Mouse (Mus musculus) stomach, postnatal 0 days (tissue): ENCODE measurements at regions not wholly inside any gene's neighbourhood (a gene's known extent, or its start where the extent isn't known, plus 50 kb on each side); places are given as distances from the start of the nearest gene placed in this dataset.

Source experiments
- ATAC-seq: fragments of 200-750 bp; cut with Nextera tagmentation; 2 replicates; pipeline ENCODE4 v1.8.0; 2017; ENCODE audit not compliant: low FRiP score, low TSS enrichment
- DNase-seq: peaks from one replicate; pipeline ENCODE4 v3.0.0-alpha.2; 2016; ENCODE audit warnings: low spot score
- H3K27ac ChIP-seq: fragments of 300-500 bp; sonication (generic); replicated peaks from 2 replicates; pipeline ENCODE4 v1.5.1; 2014; ENCODE audit warnings: mild to moderate bottlenecking, control low read depth
- H3K27me3 ChIP-seq: fragments of 300-500 bp; sonication (generic); 2 replicates; pipeline ENCODE4 v1.6.1; 2014; ENCODE audit warnings: low read length; ENCODE audit not compliant: control insufficient read depth, insufficient read depth
- H3K36me3 ChIP-seq: fragments of 300-500 bp; sonication (generic); 2 replicates; pipeline ENCODE4 v1.6.1; 2014; ENCODE audit warnings: low read length, mixed read lengths; ENCODE audit not compliant: control insufficient read depth, insufficient read depth
- H3K4me1 ChIP-seq: fragments of 300-500 bp; sonication (generic); replicated peaks from 2 replicates; pipeline ENCODE4 v1.6.1; 2014; ENCODE audit warnings: antibody characterized with exemption; ENCODE audit not compliant: control insufficient read depth, insufficient read depth
- H3K4me2 ChIP-seq: fragments of 300-500 bp; sonication (generic); replicated peaks from 2 replicates; pipeline ENCODE4 v1.6.1; 2014; ENCODE audit warnings: low read depth, mild to moderate bottlenecking, control low read depth, moderate library complexity
- H3K4me3 ChIP-seq: fragments of 300-500 bp; sonication (generic); 2 replicates; pipeline ENCODE4 v1.5.1; 2014; ENCODE audit warnings: low read depth, low read length, control low read depth
- H3K9ac ChIP-seq: fragments of 300-500 bp; sonication (generic); 2 replicates; pipeline ENCODE4 v1.6.1; 2014; ENCODE audit warnings: mild to moderate bottlenecking, low read length, control low read depth, mixed read lengths
- H3K9me3 ChIP-seq: fragments of 300-500 bp; sonication (generic); 2 replicates; pipeline ENCODE4 v1.6.1; 2016; ENCODE audit warnings: low read length; ENCODE audit not compliant: control insufficient read depth
- CTCF ChIP-seq: IDR thresholded peaks from 2 replicates; pipeline ENCODE4 v1.5.1; 2016; ENCODE audit warnings: antibody characterized with exemption, low read depth, mild to moderate bottlenecking, moderate library complexity
- EP300 ChIP-seq: optimal IDR thresholded peaks from 2 replicates; pipeline ENCODE3; 2016; ENCODE audit warnings: antibody characterized with exemption
- WGBS: fragments of 180-500 bp; shearing (Covaris S2); extraction: QIAGEN DNeasy Blood & Tissue Kit; methylation state at CpG from one replicate; pipeline ENCODE4 v1.1.7; 2014; 5-methylcytosine and 5-hydroxymethylcytosine counted together

DNA sequence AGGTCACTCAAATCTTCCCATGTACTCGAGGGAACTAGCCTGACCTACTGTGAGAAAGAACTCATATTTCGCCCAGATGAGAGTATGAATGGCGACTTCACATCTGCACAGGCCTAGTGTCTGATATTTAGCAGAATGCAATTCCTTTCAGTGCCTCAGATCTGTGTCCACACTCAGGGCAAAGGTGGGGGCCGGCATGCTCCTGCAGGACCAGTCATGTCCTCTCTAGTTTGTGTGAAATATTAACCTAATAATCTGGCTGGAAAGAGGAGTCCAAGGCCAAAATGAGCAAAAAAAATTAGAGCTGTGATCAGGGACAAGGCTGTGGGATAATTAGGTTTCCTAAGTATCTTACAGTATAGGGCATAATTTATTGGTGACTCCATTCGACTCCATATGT is 292.1 kb downstream of the Irs2 start:
- ATAC-seq (no peak), DNase-seq (no peak)
- Histone ChIP-seq H3K4me1 (no peaks in the 10 kb centered on the region), H3K27me3 (no peaks in the 10 kb centered on the region), H3K36me3 (no peaks in the 10 kb centered on the region), H3K9ac (no peak overlapping the region), H3K27ac (no peak overlapping the region), H3K4me2 (no peak overlapping the region), H3K4me3 (no peak overlapping the region), H3K9me3 (no peaks in the 10 kb centered on the region)
- TF ChIP-seq EP300 = no peak
- 61% methylated on average over 5 of the region's 5 CpGs for WGBS

DNA sequence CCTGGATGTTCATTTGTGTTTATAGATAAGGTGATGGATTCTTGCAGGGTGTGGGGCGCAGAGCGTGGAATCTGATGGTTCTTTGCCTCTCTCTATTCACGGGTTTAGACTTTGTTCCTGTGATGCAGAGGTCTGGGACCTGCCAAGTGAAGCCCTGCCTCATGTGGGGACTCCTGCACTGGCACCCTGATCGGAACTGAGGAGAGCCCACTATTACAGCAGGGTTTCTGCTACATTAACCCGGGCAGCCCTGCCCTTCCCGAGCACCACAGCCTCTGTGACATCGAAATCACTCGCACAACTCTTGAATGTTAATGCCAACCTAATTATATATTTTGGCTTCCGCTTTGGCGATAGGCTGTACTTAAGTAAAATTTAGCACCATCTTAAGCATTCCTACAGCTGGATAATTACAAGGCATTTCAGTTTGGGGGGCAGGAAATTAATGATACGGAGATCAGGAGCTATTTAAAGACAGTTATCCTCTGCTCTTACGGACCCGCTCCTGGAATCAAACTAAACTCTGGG is 294.7 kb downstream of the Irs2 start:
- 74% methylated on average over 13 of the region's 13 CpGs for WGBS
- Histone ChIP-seq H3K27me3 (no peaks in the 10 kb centered on the region), H3K4me2 (no peak overlapping the region), H3K9me3 (no peaks in the 10 kb centered on the region), H3K36me3 (no peaks in the 10 kb centered on the region), H3K27ac (no peak overlapping the region), H3K4me3 (no peak overlapping the region), H3K9ac (no peak overlapping the region), H3K4me1 (no peaks in the 10 kb centered on the region)
- DNase-seq = no peak
- TF ChIP-seq CTCF (no peak), EP300 (no peak)
- no peak for ATAC-seq

DNA sequence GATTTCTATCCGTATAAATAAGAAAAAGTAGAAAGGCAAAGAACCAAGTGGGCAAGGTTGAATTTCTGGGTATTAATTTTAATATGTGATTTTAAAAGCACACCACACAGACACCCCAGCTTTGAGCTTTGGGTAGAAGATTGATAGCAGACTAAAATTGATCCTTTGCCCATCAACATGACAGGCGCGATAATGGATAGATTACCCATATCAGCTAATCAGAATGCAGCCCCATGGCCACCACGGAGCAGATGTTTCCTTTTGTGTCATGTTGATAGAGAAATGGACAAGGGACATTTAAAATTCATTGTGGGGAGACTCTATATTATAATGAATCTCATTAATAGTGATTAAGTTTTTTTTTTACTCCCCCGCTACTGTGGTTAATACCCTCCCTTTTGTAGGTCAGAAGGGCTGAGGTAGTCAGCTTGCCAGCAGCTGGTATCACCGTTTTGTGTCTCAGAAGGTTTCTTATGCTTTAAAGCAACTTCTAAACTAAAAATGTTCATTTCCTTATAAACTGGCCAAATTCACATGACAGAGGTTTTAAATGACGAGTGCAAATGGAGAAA is 296.1 kb downstream of the Irs2 start:
- TF ChIP-seq EP300 (no peak), CTCF (no peak)
- Histone ChIP-seq H3K27me3 (no peaks in the 10 kb centered on the region), H3K27ac (no peak overlapping the region), H3K9ac (no peak overlapping the region), H3K4me2 (no peak overlapping the region), H3K4me3 (no peak overlapping the region), H3K36me3 (no peaks in the 10 kb centered on the region), H3K9me3 (no peaks in the 10 kb centered on the region), H3K4me1 (no peaks in the 10 kb centered on the region)
- 67% methylated on average over 7 of the region's 7 CpGs for WGBS
- ATAC-seq (no peak), DNase-seq (no peak)

DNA sequence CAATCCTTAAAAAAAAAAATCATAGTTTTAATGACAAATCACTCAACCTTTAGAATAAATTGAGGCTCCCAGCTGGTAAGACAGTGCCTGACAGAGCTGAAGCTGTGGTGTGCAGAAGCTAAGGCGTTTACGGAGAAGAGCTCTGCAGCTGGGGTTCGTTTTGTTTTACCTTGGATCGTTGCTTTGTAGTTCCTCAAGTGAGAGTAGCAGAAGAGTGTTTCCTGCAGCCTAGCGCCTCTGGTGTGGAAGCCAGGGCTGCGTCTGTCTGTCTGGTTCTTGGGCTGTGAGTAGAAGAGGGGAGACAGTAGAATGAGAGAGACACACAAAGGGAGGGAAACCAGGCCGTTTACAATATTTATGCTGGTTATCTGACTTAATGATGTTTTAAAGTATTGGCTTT is 296.8 kb downstream of the Irs2 start:
- no peak overlapping the region for H3K4me2 ChIP-seq
- WGBS = 59% methylated on average over 7 of the region's 7 CpGs
- TF ChIP-seq EP300 (no peak), CTCF (no peak)

DNA sequence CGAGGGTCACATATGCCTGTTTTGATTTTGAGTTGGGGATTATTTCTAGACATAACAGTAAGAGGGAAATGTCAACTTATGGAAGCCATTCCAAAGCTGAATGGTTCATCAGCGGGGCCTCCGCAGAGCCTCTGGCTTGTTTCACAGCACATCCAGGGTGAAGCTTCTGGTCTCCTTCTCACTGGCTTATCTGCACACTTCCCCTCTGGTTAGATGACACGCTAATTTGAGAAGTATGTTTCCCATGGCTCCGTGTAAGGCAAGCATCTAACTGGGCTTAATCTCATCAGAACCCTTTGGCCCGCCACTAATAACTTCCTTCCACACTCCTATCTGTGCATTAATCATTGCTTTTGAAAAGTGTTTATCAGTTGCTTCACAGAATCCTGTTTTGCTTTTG is 299.7 kb downstream of the Irs2 start:
- no peak overlapping the region for H3K9ac ChIP-seq
- H3K27me3 ChIP-seq = no peaks in the 10 kb centered on the region
- WGBS = 76% methylated on average over 6 of the region's 6 CpGs
- H3K4me1 ChIP-seq = no peaks in the 10 kb centered on the region
- H3K9me3 ChIP-seq = no peaks in the 10 kb centered on the region
- no peak overlapping the region for H3K4me2 ChIP-seq
- no peak overlapping the region for H3K27ac ChIP-seq
- H3K4me3 ChIP-seq = no peak overlapping the region
- DNase-seq (no peak), ATAC-seq (no peak)
- TF ChIP-seq CTCF = no peak
- H3K36me3 ChIP-seq = no peaks in the 10 kb centered on the region

More for the DNA sequence above, 296.8 kb downstream of the Irs2 start:
- no peak for ATAC-seq
- H3K36me3 ChIP-seq = no peaks in the 10 kb centered on the region
- no peak for DNase-seq
- no peaks in the 10 kb centered on the region for H3K27me3 ChIP-seq
- no peak overlapping the region for H3K27ac ChIP-seq
- no peak overlapping the region for H3K9ac ChIP-seq
- H3K9me3 ChIP-seq = no peaks in the 10 kb centered on the region
- H3K4me3 ChIP-seq = no peak overlapping the region
- no peaks in the 10 kb centered on the region for H3K4me1 ChIP-seq

DNA sequence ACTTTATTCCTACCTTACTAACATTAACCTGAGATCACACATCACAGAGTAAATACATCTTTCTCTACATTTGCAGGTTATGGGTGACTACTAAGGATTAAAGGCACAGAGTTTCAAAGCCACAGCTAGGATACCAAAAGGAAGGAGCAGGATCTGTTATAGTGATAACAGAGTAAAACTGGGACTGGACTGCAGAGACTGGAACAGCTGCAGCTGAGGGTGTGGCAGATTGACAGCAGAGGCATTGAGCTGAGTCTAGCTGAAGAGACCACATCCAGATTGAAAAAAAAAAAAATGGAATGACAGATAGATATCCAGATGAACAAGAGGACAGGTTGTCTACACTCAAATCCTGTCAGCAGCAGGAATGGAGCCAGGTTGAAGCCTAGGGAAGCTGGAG is 301.1 kb downstream of the Irs2 start:
- H3K27me3 ChIP-seq = no peaks in the 10 kb centered on the region
- H3K4me2 ChIP-seq = no peak overlapping the region
- no peak overlapping the region for H3K9ac ChIP-seq
- H3K4me3 ChIP-seq = no peak overlapping the region
- H3K36me3 ChIP-seq = no peaks in the 10 kb centered on the region
- no peak overlapping the region for H3K27ac ChIP-seq
- TF ChIP-seq EP300 = no peak
- TF ChIP-seq CTCF = no peak
- ATAC-seq (no peak), DNase-seq (no peak)
- no peaks in the 10 kb centered on the region for H3K9me3 ChIP-seq
- H3K4me1 ChIP-seq = no peaks in the 10 kb centered on the region
